Mouse (Mus musculus) neural tube, embryonic 12.5 days (tissue): ENCODE data around the gene E2f4. TPM values are rescaled to one million over a fixed set of nuclear protein-coding genes. Genes with fewer than 3 reads are reported as not detected.
A peak's percentile ranks its signal among the peaks of the same experiment; 100 is the strongest.
"Not testable (repeated sequence)": the region's sequence is repeated elsewhere in the genome, so short reads cannot be mapped to it uniquely, and the experiment has no call there.

ENCODE experiments used
- ATAC-seq: fragments of 200-750 bp; cut with Nextera tagmentation; 2 replicates; pipeline ENCODE4 v1.8.0; 2017; ENCODE audit warnings: low read depth, mild to moderate bottlenecking, moderate TSS enrichment, moderate library complexity; ENCODE audit not compliant: low FRiP score
- H3K27ac ChIP-seq: fragments of 300-500 bp; sonication (generic); 2 replicates; pipeline ENCODE4 v1.5.1; 2016
- H3K27me3 ChIP-seq: fragments of 300-500 bp; sonication (generic); replicated peaks from 2 replicates; pipeline ENCODE4 v1.6.1; 2016; ENCODE audit warnings: mild to moderate bottlenecking
- H3K36me3 ChIP-seq: fragments of 300-500 bp; sonication (generic); 2 replicates; pipeline ENCODE4 v1.6.1; 2016; ENCODE audit warnings: mild to moderate bottlenecking
- H3K4me1 ChIP-seq: fragments of 300-500 bp; sonication (generic); 2 replicates; pipeline ENCODE4 v1.6.1; 2016
- H3K4me2 ChIP-seq: fragments of 300-500 bp; sonication (generic); replicated peaks from 2 replicates; pipeline ENCODE4 v1.6.1; 2016; ENCODE audit warnings: mild to moderate bottlenecking
- H3K4me3 ChIP-seq: fragments of 300-500 bp; sonication (generic); 2 replicates; pipeline ENCODE4 v1.5.1; 2016
- H3K9ac ChIP-seq: fragments of 300-500 bp; sonication (generic); 2 replicates; pipeline ENCODE4 v1.6.1; 2016; ENCODE audit warnings: mild to moderate bottlenecking
- H3K9me3 ChIP-seq: fragments of 300-500 bp; sonication (generic); 2 replicates; pipeline ENCODE4 v1.6.1; 2016; ENCODE audit warnings: mild to moderate bottlenecking
- WGBS: fragments of 180-500 bp; shearing (Covaris S2); methylation state at CpG from one replicate; pipeline ENCODE4 v1.1.7; 2016; 5-methylcytosine and 5-hydroxymethylcytosine counted together
- polyA plus RNA-seq: library from polyadenylated mRNA; unstranded; fragments of >200 nt; fragmentation: Nextera tagmentation; extraction: Ambion mirVana; gene quantifications from 2 replicates; pipeline ENCODE4 v1.2.1, GENCODE M21; 2016

E2f4 gene
- polyA plus RNA-seq, 1 experiment from 2014 or later = 75.6 TPM

- H3K4me2 ChIP-seq = peak within 1 kb of the TSS; percentile 80
- H3K27ac ChIP-seq = peak within 1 kb of the TSS; percentile 43
- peaks cover 9% of the 10 kb centered on the region; the same call in 1 of the 2 replicates for H3K36me3 ChIP-seq
- H3K9ac ChIP-seq = peak within 1 kb of the TSS; percentile 41
- peaks cover 36% of the 10 kb centered on the region for H3K4me1 ChIP-seq
- 2% methylated on average over 43 of the region's 43 CpGs for WGBS
- peak; percentile 33 for ATAC-seq
- H3K9me3 ChIP-seq = no peaks in the 10 kb centered on the region
- H3K4me3 ChIP-seq = peak within 1 kb of the TSS; percentile 42
- H3K27me3 ChIP-seq = peaks cover 15% of the 10 kb centered on the region
Observed at GRCm38 (mm10) chr8:105289805-105290460, 7.5 kb upstream of the E2f4 start, which contains the start of gene 4931428F04Rik. Gene 4931428F04Rik (minus strand): TSS chr8:105289864.

GRCm38 (mm10) chr8:105290554-105291314, 6.7 kb upstream of the E2f4 start:
- Histone ChIP-seq H3K9me3 (no peaks in the 10 kb centered on the region), H3K4me2 (peak overlapping the region; percentile 80), H3K4me1 (peaks cover 33% of the 10 kb centered on the region), H3K4me3 (peak overlapping the region; percentile 42), H3K9ac (peak overlapping the region; percentile 41; the same call in 1 of the 2 replicates), H3K27ac (no peak overlapping the region), H3K27me3 (peaks cover 18% of the 10 kb centered on the region), H3K36me3 (peaks cover under 1% of the 10 kb centered on the region; the same call in 1 of the 2 replicates)
- 7% methylated on average over 31 of the region's 31 CpGs for WGBS
- no peak for ATAC-seq

GRCm38 (mm10) chr8:105291364-105291763, 6.1 kb upstream of the E2f4 start:
- not testable (repeated sequence) for H3K27ac ChIP-seq, H3K9ac ChIP-seq, H3K9me3 ChIP-seq, H3K4me3 ChIP-seq, H3K4me2 ChIP-seq, ATAC-seq, H3K36me3 ChIP-seq
- Histone ChIP-seq H3K4me1 (peaks cover 30% of the 10 kb centered on the region), H3K27me3 (peaks cover 18% of the 10 kb centered on the region)
- 88% methylated on average over 8 of the region's 8 CpGs for WGBS

GRCm38 (mm10) chr8:105291802-105292201, 5.7 kb upstream of the E2f4 start:
- 69% methylated on average over 3 of the region's 3 CpGs for WGBS
- not testable (repeated sequence) for H3K9ac ChIP-seq, H3K9me3 ChIP-seq, H3K4me3 ChIP-seq, H3K4me2 ChIP-seq, H3K36me3 ChIP-seq, ATAC-seq, H3K27ac ChIP-seq
- Histone ChIP-seq H3K27me3 (peaks cover 18% of the 10 kb centered on the region), H3K4me1 (peaks cover 26% of the 10 kb centered on the region)

GRCm38 (mm10) chr8:105292471-105292870, 5.0 kb upstream of the E2f4 start:
- Histone ChIP-seq H3K4me2 (no peak overlapping the region), H3K27ac (no peak overlapping the region), H3K4me3 (no peak overlapping the region), H3K9me3 (no peaks in the 10 kb centered on the region), H3K36me3 (no peaks in the 10 kb centered on the region), H3K9ac (no peak overlapping the region), H3K27me3 (peaks cover 18% of the 10 kb centered on the region), H3K4me1 (peaks cover 24% of the 10 kb centered on the region)
- ATAC-seq = no peak
- WGBS = 83% methylated on average over 7 of the region's 7 CpGs

GRCm38 (mm10) chr8:105293405-105293804, 4.1 kb upstream of the E2f4 start:
- H3K9me3 ChIP-seq = no peaks in the 10 kb centered on the region
- no peak overlapping the region for H3K4me3 ChIP-seq
- no peak overlapping the region for H3K4me2 ChIP-seq
- no peak overlapping the region for H3K9ac ChIP-seq
- no peak overlapping the region for H3K27ac ChIP-seq
- peaks cover 23% of the 10 kb centered on the region for H3K4me1 ChIP-seq
- H3K27me3 ChIP-seq = peaks cover 18% of the 10 kb centered on the region
- 68% methylated on average over 18 of the region's 19 CpGs for WGBS
- no peaks in the 10 kb centered on the region for H3K36me3 ChIP-seq
- ATAC-seq = no peak

- ATAC-seq = no peak
- 70% methylated on average over 9 of the region's 9 CpGs for WGBS
- peak overlapping the region; percentile 1; the same call in 1 of the 2 replicates for H3K4me2 ChIP-seq
Observed at GRCm38 (mm10) chr8:105294776-105295175, 2.7 kb upstream of the E2f4 start.

GRCm38 (mm10) chr8:105295256-105295655, 2.2 kb upstream of the E2f4 start:
- H3K9ac ChIP-seq = no peak overlapping the region
- no peak for ATAC-seq
- 75% methylated on average over 11 of the region's 11 CpGs for WGBS
- H3K4me1 ChIP-seq = peaks cover 20% of the 10 kb centered on the region
- H3K4me3 ChIP-seq = no peak overlapping the region
- H3K36me3 ChIP-seq = peaks cover 9% of the 10 kb centered on the region
- H3K27ac ChIP-seq = no peak overlapping the region
- H3K4me2 ChIP-seq = peak overlapping the region; percentile 1; the same call in 1 of the 2 replicates
- peaks cover 13% of the 10 kb centered on the region for H3K27me3 ChIP-seq
- no peaks in the 10 kb centered on the region for H3K9me3 ChIP-seq

More at GRCm38 (mm10) chr8:105294776-105295175, 2.7 kb upstream of the E2f4 start:
- Histone ChIP-seq H3K27ac (no peak overlapping the region), H3K4me3 (no peak overlapping the region), H3K9ac (no peak overlapping the region), H3K36me3 (peaks cover 5% of the 10 kb centered on the region), H3K4me1 (peaks cover 25% of the 10 kb centered on the region), H3K9me3 (no peaks in the 10 kb centered on the region), H3K27me3 (peaks cover 18% of the 10 kb centered on the region)

GRCm38 (mm10) chr8:105295895-105296573, 1.4 kb upstream of the E2f4 start, which contains the start of gene Exoc3l:
Gene Exoc3l (minus strand): TSS chr8:105296101.
- Histone ChIP-seq H3K36me3 (peaks cover 17% of the 10 kb centered on the region), H3K9ac (no peak within 1 kb of the TSS), H3K4me3 (no peak within 1 kb of the TSS), H3K4me2 (peak within 1 kb of the TSS; percentile 92), H3K9me3 (no peaks in the 10 kb centered on the region), H3K27ac (no peak within 1 kb of the TSS), H3K4me1 (peaks cover 13% of the 10 kb centered on the region), H3K27me3 (0 out of 2 replicates have a peak, but pooled peaks cover 7% of the 10 kb centered on the region)
- ATAC-seq = no peak
- 62% methylated on average over 11 of the region's 11 CpGs for WGBS

- H3K27ac ChIP-seq = no peak overlapping the region
- peak overlapping the region; percentile 92 for H3K4me2 ChIP-seq
- ATAC-seq = no peak
- 63% methylated on average over 18 of the region's 18 CpGs for WGBS
- H3K4me1 ChIP-seq = peaks cover 13% of the 10 kb centered on the region
- 0 out of 2 replicates have a peak, but pooled peaks cover 7% of the 10 kb centered on the region for H3K27me3 ChIP-seq
- H3K36me3 ChIP-seq = peaks cover 38% of the 10 kb centered on the region
- H3K4me3 ChIP-seq = peak overlapping the region; percentile 90
- no peaks in the 10 kb centered on the region for H3K9me3 ChIP-seq
- H3K9ac ChIP-seq = peak overlapping the region; percentile 83
Observed at GRCm38 (mm10) chr8:105298351-105299252, 1.1 kb downstream of the E2f4 start.

GRCm38 (mm10) chr8:105299962-105300361, 2.5 kb downstream of the E2f4 start:
- Histone ChIP-seq H3K36me3 (peaks cover 52% of the 10 kb centered on the region), H3K4me1 (peaks cover 13% of the 10 kb centered on the region), H3K9ac (no peak overlapping the region), H3K27ac (no peak overlapping the region), H3K4me2 (no peak overlapping the region), H3K4me3 (no peak overlapping the region), H3K27me3 (0 out of 2 replicates have a peak, but pooled peaks cover 3% of the 10 kb centered on the region), H3K9me3 (no peaks in the 10 kb centered on the region)
- WGBS = 97% methylated on average over 8 of the region's 8 CpGs
- ATAC-seq = no peak
